Mouse (Mus musculus) hindbrain, embryonic 14.5 days (tissue): ENCODE measurements around the gene Slc12a9. TPM values are rescaled to one million over a fixed set of nuclear protein-coding genes. Genes with fewer than 3 reads are reported as not detected.

Experiments used
- ATAC-seq: fragments of 200-750 bp; cut with Nextera tagmentation; 2 replicates; pipeline ENCODE4 v1.8.0; 2017; ENCODE audit warnings: moderate number of reproducible peaks, mild to moderate bottlenecking, moderate TSS enrichment, moderate library complexity; ENCODE audit not compliant: low FRiP score
- DNase-seq: peaks from one replicate; pipeline ENCODE4 v3.0.0-alpha.2; 2015; ENCODE audit warnings: low spot score
- H3K27ac ChIP-seq: fragments of 300-500 bp; sonication (generic); 2 replicates; pipeline ENCODE4 v1.5.1; 2014; ENCODE audit warnings: mild to moderate bottlenecking, moderate library complexity
- H3K27me3 ChIP-seq: fragments of 300-500 bp; sonication (generic); 2 replicates; pipeline ENCODE4 v1.6.1; 2014; ENCODE audit warnings: mild to moderate bottlenecking, low read length, mixed read lengths; ENCODE audit not compliant: control insufficient read depth, insufficient read depth
- H3K36me3 ChIP-seq: fragments of 300-500 bp; sonication (generic); replicated peaks from 2 replicates; pipeline ENCODE4 v1.6.1; 2014; ENCODE audit not compliant: control insufficient read depth, insufficient read depth
- H3K4me1 ChIP-seq: fragments of 300-500 bp; sonication (generic); replicated peaks from 2 replicates; pipeline ENCODE4 v1.6.1; 2014; ENCODE audit warnings: antibody characterized with exemption, low read length, mixed read lengths; ENCODE audit not compliant: control insufficient read depth, insufficient read depth
- H3K4me2 ChIP-seq: fragments of 300-500 bp; sonication (generic); replicated peaks from 2 replicates; pipeline ENCODE4 v1.6.1; 2014; ENCODE audit warnings: mild to moderate bottlenecking, moderate library complexity
- H3K4me3 ChIP-seq: fragments of 300-500 bp; sonication (generic); replicated peaks from 2 replicates; pipeline ENCODE4 v1.5.1; 2014; ENCODE audit warnings: mild to moderate bottlenecking, low read length
- H3K9ac ChIP-seq: fragments of 300-500 bp; sonication (generic); 2 replicates; pipeline ENCODE4 v1.6.1; 2014
- H3K9me3 ChIP-seq: fragments of 300-500 bp; sonication (generic); 2 replicates; pipeline ENCODE4 v1.6.1; 2016; ENCODE audit warnings: low read length; ENCODE audit not compliant: control insufficient read depth
- WGBS: fragments of 180-500 bp; shearing (Covaris S2); extraction: QIAGEN DNeasy Blood & Tissue Kit; methylation state at CpG from one replicate; pipeline ENCODE4 v1.1.7; 2014; 5-methylcytosine and 5-hydroxymethylcytosine counted together
- polyA plus RNA-seq: library from polyadenylated mRNA; unstranded; fragments of >200 nt; fragmentation: Nextera tagmentation; extraction: Ambion mirVana; gene quantifications from 2 replicates; pipeline ENCODE4 v1.2.1, GENCODE M21; 2014

The Slc12a9 gene
- polyA plus RNA-seq, 1 experiment from 2014 or later = 17.6 TPM

DNA sequence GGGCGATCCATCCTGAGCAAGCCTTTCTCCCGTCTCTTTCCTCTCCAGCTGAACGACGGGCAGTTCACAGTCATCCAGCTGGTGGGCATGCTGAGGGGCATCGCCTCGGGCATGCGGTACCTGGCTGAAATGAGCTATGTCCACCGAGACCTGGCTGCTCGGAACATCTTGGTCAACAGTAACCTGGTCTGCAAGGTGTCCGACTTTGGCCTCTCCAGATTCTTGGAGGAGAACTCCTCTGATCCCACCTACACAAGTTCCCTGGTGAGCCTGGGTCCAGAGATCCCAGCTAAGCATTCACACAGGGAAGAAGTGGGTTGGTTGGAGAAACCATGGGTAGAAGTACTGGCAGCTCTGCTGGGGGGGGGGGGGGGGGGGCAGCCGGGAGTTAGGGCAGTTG lies 36.3 kb upstream of the Slc12a9 start:
- Histone ChIP-seq H3K9me3 (no peaks in the 10 kb centered on the region), H3K4me3 (no peak overlapping the region), H3K27me3 (no peaks in the 10 kb centered on the region), H3K4me2 (no peak overlapping the region), H3K4me1 (no peaks in the 10 kb centered on the region), H3K36me3 (peaks cover 32% of the 10 kb centered on the region), H3K27ac (no peak overlapping the region), H3K9ac (no peak overlapping the region)
- DNase-seq = no peak
- no peak for ATAC-seq
- 95% methylated on average over 10 of the region's 11 CpGs for WGBS

DNA sequence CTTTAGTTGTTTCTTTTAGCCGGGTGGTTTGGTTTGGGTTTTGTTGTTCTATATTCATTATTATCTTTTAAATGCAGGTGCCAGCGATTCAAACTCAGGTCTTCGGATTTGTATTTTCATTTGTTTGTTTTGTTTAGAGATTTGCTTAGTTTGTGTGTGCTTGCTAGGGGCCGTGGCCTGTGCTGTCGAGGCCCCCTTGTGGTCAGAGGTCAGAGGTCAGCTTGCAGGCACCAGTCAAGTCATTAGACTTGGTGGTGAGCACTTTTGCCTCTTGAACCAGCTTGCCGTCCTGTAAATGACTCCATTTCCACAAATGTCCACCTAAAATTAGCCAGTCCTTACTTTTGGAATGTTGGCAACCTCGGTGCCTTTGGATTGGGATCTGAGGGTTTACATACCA lies 25.0 kb upstream of the Slc12a9 start:
- peaks cover 21% of the 10 kb centered on the region for H3K36me3 ChIP-seq
- H3K27ac ChIP-seq = no peak overlapping the region
- no peak for DNase-seq
- 47% methylated on average over 7 of the region's 7 CpGs for WGBS
- no peaks in the 10 kb centered on the region for H3K27me3 ChIP-seq
- no peaks in the 10 kb centered on the region for H3K9me3 ChIP-seq
- no peaks in the 10 kb centered on the region for H3K4me1 ChIP-seq
- ATAC-seq = no peak
- no peak overlapping the region for H3K9ac ChIP-seq
- H3K4me2 ChIP-seq = no peak overlapping the region
- H3K4me3 ChIP-seq = no peak overlapping the region

DNA sequence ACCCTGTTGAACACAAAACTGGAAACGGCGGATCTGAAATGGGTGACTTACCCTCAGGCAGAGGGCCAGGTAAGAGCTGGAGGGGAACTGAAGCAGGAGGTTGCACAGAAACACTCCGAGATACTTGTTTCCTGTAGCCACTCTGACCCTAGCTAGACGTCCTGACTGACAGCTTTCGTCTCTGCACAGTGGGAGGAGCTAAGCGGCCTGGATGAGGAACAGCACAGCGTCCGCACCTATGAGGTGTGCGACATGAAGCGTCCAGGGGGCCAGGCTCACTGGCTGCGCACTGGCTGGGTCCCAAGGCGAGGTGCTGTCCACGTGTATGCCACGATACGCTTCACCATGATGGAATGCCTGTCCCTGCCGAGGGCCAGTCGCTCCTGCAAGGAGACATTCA lies 20.7 kb upstream of the Slc12a9 start:
- 93% methylated on average over 17 of the region's 17 CpGs for WGBS
- Histone ChIP-seq H3K27me3 (peaks cover 17% of the 10 kb centered on the region), H3K4me3 (no peak overlapping the region), H3K4me1 (peaks cover 9% of the 10 kb centered on the region; the same call in 1 of the 2 replicates), H3K27ac (no peak overlapping the region), H3K9ac (no peak overlapping the region), H3K36me3 (peaks cover 6% of the 10 kb centered on the region), H3K4me2 (no peak overlapping the region), H3K9me3 (no peaks in the 10 kb centered on the region)
- DNase-seq (no peak), ATAC-seq (no peak)

DNA sequence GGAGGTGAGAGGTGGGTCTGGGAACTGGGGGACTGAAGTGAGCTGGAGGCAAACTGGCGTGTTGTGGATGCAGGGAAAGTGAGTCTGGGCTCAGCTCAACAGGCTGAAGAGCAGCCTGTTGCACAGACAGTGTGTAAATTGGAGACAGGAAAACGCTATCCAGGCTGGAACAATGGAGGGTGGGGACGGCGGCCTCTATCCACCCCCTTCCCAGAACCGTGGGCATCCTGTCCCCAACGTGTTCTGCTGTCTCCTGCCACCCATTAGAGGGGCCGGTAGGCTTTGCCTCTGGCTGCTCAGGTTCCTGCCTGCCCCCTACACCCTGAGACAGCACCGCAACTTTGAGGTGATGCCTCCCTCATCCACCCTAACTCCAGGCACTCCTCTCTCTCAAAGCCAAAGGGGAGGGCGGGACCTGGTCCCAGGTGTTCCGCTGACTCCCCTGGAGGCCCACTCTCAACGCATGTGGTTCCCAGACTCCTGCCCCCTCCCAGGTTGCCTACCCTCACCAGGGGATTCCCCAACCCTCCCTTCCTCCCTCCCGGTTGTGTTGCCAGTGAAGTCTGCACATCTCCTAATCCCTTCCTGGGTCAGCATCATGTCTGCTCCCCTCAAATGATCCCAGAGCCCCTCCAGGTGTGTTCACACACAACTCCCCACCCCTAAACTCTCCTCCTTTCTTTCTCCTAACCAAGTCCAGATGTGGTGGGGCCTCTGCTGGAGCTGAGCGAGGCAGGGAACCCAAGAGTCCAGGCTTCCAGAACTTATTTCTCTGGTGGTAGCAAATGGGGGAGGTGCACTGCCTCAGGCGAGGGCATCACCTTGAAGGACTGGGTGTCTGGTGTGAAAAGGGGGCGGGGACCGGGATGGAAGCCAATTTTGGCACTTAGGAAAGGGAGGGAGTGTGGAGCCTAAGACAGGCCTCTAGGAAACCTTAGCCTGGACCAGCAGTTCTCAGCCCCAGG lies 18.9 kb upstream of the Slc12a9 start:
- WGBS = 20% methylated on average over 16 of the region's 16 CpGs
- peak overlapping the region; percentile 95 for H3K4me2 ChIP-seq
- peaks cover 6% of the 10 kb centered on the region for H3K36me3 ChIP-seq
- peak overlapping the region; percentile 29; the same call in 1 of the 2 replicates for H3K9ac ChIP-seq
- ATAC-seq = no peak
- H3K9me3 ChIP-seq = no peaks in the 10 kb centered on the region
- H3K4me3 ChIP-seq = peak overlapping the region; percentile 61
- H3K4me1 ChIP-seq = peaks cover 19% of the 10 kb centered on the region
- H3K27ac ChIP-seq = no peak overlapping the region
- DNase-seq = no peak
- H3K27me3 ChIP-seq = peaks cover 19% of the 10 kb centered on the region

DNA sequence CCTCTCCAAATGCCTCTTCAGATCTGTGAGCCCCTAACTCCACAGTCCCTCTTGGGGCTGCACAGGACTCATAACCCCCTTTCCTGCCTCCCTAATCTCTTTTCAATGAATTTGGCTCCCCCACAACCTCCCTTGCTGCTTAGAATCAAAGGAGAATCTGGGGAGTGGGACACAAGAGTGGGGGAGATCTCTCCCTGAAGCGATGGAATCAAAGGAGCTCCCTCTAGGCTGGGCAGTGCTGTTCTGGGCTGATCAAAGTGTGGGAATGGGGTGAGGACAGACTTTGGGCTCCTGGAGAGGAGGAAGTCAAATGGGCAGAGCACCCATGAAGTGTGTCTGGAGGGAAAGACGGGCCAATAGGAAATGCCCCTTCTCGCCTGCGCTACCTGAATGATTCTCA lies 18.0 kb upstream of the Slc12a9 start:
- Histone ChIP-seq H3K9me3 (no peaks in the 10 kb centered on the region), H3K36me3 (peaks cover 6% of the 10 kb centered on the region), H3K4me1 (peaks cover 19% of the 10 kb centered on the region), H3K4me3 (peak overlapping the region; percentile 61), H3K9ac (peak overlapping the region; percentile 69), H3K27ac (no peak overlapping the region), H3K27me3 (peaks cover 19% of the 10 kb centered on the region), H3K4me2 (peak overlapping the region; percentile 95)
- ATAC-seq (no peak), DNase-seq (no peak)
- WGBS = 10% methylated on average over 4 of the region's 4 CpGs

DNA sequence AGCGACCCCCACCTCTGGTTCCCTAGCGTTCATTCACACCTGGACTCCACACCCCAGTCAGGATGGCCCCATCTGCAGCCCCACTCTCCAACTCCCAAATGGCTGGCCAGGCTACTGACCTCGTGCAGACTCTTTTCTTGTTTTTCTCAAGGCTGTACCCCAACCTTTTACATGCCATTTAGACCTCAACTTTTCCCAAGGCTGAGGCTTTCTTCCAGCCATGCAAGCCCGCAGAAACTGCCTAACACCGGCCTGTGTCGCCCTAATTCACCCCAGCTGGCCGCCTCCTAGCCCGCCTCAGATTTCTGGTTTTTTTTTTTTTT lies 17.6 kb upstream of the Slc12a9 start:
- H3K36me3 ChIP-seq = peaks cover 4% of the 10 kb centered on the region
- H3K4me1 ChIP-seq = peaks cover 19% of the 10 kb centered on the region
- no peak for ATAC-seq
- peaks cover 19% of the 10 kb centered on the region for H3K27me3 ChIP-seq
- peak overlapping the region; percentile 61 for H3K4me3 ChIP-seq
- under 1% methylated on average over 8 of the region's 8 CpGs for WGBS
- H3K4me2 ChIP-seq = peak overlapping the region; percentile 95
- H3K9me3 ChIP-seq = no peaks in the 10 kb centered on the region
- 0 out of 2 replicates have a peak overlapping the region, but pooled peaks have one; percentile 43 for H3K27ac ChIP-seq
- H3K9ac ChIP-seq = peak overlapping the region; percentile 69
- no peak for DNase-seq

DNA sequence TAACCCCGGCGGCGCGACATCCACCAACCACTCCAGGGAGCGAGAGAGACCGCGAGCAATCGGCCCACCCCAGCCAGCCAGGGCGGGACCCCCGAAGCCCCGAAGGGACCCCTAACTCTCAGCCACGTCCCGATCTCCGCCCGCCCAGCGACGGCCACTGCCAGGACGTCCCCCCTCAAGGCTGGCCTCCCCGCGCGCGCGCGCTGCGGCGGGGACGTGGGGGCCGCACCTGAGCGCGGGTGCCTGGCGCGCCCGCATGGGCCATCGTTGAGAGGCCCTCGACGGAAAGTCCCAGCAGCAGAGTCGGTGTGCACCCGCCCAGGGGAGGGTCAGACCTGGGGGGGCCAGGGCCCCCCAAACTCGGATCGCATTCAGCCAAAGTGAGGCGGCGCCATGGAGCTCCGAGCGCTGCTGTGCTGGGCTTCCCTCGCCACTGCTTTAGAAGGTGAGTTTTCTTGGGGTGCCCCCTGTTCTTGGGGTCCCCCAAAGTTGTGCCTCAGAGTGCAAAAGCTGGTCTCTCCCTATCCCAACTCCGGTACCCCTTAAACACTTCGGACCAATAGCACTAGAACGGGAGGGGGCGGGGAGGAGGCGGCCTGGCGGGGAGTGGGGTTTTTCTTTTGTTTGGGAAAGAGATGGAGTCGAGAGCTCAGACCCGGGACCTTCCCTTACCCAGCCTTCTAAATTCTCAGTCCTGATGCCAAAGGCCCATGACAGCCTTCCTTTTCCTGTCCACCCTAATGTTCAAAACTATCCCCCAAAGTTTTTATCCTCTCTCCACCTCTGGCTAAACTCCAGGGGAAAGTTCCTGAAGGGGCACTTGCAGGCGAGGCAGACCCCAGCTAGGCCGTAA lies 17.0 kb upstream of the Slc12a9 start:
- peak; percentile 28 for DNase-seq

DNA sequence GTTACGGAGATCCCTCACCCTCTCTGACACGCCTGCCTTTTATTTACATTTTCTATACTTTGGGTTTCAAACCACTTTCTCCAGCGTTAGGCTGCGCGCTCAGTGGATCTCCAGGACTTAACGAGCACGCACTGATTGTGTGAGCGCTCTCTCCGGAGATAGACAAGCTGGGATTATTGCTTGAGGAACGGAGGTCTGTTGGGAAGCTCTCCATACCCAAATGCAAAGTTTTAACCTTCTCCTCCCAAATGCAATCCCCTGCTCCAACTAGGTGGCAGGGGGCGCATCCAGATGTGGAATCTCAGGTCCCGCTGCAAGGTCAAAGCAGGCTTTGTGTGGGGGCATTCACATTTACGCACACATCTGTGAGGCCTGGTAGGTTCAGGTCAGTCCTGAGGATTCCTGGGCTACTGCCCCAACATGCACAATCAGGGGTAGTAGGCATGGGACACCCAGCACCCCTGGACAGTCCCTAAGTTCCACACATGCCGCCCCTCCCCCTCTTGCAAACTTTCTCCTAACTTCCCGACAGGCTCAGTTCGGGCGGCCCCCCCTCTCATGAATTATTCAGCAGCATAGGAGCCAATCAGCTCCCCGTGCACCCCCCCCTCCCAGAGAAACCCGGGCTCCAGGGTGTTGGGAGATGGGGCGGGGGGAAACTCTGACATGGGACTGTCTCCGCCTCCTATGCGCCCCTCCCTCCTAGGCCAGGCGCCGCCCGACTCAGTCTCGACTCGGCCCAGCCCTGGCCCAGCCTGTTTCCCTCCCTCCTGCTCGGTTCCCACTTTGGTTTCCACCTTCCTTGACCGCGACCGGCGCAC lies 16.2 kb upstream of the Slc12a9 start, which contains the start of gene Ephb4:
Ephb4 (plus strand) TSS at position 726 of the 821 bp plus-strand sequence.
- peak within 1 kb of the TSS; percentile 69 for H3K9ac ChIP-seq
- peak within 1 kb of the TSS; percentile 53 for H3K27ac ChIP-seq
- H3K4me1 ChIP-seq = peaks cover 19% of the 10 kb centered on the region
- peak within 1 kb of the TSS; percentile 95 for H3K4me2 ChIP-seq
- peak; percentile 91 for ATAC-seq
- H3K4me3 ChIP-seq = peak within 1 kb of the TSS; percentile 61
- peaks cover 19% of the 10 kb centered on the region for H3K27me3 ChIP-seq
- peak; percentile 68 for DNase-seq
- no peaks in the 10 kb centered on the region for H3K9me3 ChIP-seq
- no peaks in the 10 kb centered on the region; the same call in 1 of the 2 replicates for H3K36me3 ChIP-seq
- WGBS = 1% methylated on average over 27 of the region's 32 CpGs

More for the DNA sequence above, 17.0 kb upstream of the Slc12a9 start:
- Histone ChIP-seq H3K9me3 (no peaks in the 10 kb centered on the region), H3K4me3 (peak overlapping the region; percentile 61), H3K4me2 (peak overlapping the region; percentile 95), H3K9ac (peak overlapping the region; percentile 69), H3K27me3 (peaks cover 19% of the 10 kb centered on the region), H3K36me3 (no peaks in the 10 kb centered on the region; the same call in none of the 2 replicates), H3K4me1 (peaks cover 19% of the 10 kb centered on the region), H3K27ac (peak overlapping the region; percentile 47; the same call in 1 of the 2 replicates)
- ATAC-seq = peak; percentile 69; the same call in 1 of the 2 replicates
- WGBS = under 1% methylated on average over 55 of the region's 55 CpGs
